Mouse (Mus musculus): ENCODE measurements around the gene Vps37b.
A peak's percentile ranks its signal among the peaks of the same experiment; 100 is the strongest.

The Vps37b gene

DNA sequence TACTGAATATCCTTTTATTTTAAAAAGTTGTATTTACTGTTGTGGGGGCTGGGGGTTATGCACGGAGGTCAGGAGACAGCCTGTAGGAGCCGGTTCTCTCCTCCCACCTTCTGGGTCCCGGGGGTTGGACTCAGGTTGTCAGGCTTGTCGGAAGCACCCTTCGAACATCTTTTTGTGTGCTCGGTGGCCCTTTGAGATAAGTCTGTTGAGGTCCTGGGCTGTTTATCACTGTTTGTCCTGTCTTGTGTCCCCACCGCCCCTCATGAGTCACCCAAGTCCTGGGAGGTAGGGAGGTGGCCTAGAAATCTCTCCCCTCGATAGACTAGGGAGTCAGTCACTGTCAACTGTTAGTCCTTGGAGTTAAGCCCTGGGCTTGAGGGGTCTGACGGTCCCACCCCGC is 33.7 kb downstream of the Vps37b start:
- no peak for DNase-seq

DNA sequence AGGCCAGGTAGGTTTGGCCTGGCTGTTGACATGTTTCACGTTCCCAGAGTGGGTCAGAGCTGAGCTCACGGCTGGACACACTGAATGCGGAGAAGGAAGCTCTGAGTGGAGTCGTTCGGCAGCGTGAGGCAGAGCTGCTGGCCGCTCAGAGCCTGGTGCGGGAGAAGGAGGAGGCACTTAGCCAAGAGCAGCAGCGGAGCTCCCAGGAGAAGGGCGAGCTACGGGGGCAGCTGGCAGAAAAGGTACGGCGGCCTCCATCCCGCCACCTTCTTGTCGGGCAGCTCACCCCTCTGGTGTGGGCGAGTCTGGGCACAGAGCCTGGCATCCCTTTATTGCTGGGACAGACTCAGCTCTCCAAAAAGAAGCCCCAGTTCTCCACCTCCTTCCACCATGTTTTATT is 34.3 kb downstream of the Vps37b start:
- no peak for DNase-seq

DNA sequence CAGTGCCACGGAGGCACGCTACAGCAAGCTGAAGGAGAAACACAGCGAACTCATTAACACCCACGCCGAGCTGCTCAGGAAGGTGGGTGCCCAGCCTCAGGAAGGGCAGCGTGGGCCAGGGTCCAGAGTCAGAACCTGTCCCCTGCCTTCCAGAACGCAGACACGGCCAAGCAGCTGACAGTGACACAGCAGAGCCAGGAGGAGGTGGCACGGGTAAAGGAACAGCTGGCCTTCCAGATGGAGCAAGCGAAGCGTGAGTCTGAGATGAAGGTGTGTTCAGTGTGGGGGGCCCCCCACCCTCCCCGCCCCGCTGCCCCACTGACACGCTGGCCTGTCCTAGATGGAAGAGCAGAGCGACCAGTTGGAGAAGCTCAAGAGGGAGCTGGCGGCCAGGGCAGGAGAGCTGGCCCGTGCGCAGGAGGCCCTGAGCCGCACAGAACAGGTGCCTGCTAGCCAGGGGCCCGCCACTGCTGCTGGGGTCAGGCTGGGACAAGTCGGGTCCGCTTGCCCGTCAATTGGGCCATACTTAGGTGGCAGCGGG is 34.8 kb downstream of the Vps37b start:
- peak; percentile 56 for DNase-seq

DNA sequence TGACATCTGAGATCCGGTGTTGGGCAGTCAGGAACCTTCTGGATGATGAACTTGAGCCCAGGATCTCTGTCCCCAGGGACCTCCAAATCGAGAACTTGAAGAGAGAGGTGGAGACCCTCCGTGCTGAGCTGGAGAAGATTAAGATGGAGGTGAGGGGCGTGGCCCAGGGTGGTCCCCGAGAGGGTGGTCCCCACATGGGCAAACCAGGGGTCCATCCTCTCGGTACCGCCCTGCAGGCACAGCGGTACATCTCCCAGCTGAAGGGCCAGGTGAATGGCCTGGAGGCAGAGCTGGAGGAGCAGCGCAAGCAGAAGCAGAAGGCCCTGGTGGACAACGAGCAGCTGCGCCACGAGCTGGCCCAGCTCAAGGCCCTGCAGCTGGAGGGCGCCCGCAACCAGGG is 35.4 kb downstream of the Vps37b start:
- no peak for DNase-seq

DNA sequence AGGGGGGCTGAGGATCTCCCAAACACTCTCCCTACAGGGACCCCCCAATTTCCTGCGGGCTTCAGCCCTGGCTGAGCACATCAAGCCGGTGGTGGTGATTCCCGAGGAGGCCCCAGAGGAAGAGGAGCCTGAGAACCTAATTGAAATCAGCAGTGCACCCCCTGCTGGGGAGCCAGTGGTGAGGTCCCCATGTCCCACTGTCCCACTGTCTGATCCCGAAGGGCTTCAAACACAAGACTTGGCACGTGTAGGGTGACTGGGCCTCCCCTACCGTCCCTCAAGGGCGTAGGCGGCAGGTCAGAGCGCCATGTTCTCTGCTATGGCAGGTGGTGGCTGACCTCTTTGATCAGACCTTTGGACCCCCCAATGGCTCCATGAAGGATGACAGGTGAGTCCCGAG is 35.9 kb downstream of the Vps37b start:
- DNase-seq: no peak

DNA sequence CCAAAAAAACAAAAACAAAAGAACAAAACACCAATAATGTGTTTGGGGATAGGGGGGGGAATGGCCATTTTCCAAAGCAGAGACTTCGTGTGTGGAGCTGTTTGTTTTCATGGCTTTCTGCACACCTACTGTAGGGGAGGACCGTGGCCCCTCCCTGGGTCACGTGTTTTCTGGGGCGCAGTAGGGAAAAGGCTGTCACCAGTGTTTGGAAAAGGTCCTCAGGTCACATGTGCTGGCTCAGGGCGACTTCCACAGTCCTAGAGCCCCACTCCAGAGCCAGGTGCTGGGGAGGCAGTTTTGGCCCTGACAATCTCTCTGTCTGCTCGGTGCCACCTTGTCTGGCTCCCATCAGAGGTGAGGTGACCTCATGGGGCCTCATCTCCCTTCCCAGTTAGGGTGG is 36.7 kb downstream of the Vps37b start:
- DNase-seq: no peak

DNA sequence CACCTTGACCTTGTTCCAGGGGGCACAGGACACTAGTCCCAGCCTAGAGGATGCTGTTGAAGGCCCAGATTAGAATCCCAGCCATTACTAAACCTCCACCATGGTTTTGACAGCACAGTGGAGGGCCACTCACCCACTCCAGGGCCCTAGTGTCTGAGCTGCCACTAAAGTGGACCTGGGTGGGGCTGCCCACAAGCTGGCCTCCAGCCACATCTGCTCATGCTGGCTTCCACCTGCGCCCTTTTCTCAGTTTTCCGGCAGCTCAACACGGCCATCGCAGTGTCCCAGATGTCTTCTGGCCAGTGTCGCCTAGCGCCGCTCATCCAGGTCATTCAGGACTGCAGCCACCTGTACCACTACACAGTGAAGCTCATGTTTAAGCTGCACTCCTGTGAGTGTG is 37.6 kb downstream of the Vps37b start:
- DNase-seq: no peak

DNA sequence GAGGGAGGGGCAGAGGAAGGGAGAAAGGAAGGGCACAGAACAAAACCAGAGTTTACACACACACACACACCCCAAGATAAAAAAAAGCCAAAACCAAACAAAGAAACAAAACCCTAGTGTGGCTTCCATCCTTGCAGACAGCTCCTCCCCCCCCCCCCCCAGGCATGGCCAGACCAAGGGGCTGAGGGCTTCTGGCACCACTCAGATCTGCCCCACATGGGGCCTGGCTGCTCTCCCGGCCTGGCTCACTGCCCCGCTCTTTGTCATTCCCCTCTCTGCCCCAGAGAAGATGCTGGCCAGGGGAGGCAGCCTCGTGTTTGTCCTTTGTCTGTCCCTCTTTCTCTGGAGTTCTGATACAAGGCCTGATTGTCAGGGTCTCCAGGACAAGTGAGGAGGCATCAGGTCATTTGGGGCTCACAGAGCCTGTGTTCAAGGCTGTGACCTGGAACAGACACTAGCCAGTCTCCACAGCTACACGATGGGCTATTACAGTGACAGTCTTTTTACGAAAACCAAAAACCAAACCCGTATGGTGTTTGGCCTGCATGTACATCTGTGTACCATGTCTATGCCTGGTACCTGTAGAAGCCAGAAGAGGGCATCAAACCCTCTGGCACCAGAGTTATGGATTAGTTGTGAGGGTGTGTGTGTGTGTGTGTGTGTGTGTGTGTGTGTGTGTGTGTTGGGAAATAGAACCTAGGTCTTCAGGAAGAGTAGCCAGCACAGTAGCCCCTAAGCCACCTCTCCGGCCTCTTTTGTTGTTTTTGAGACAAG is 38.6 kb downstream of the Vps37b start:
- DNase-seq: peak; percentile 65

DNA sequence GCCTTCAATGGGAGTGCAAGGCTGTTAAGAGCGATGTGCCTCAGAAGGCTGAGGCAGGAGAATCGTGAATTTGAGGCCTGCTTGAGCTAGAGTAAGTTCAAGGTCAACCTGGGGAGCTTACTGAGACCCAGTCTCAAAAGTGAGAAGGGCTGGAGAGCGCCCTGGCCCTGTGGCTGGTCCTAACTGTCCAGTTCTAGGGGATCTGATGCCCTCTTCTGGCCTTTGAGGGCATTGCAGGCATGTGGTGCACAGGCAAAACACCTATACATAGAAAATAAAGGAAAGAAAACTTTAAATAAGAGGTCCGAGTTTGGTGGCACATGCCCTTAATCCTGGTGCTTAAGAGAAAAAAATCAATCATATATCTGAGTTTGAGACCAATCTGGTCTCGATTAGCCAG is 39.3 kb downstream of the Vps37b start:
- peak; percentile 82 for DNase-seq

DNA sequence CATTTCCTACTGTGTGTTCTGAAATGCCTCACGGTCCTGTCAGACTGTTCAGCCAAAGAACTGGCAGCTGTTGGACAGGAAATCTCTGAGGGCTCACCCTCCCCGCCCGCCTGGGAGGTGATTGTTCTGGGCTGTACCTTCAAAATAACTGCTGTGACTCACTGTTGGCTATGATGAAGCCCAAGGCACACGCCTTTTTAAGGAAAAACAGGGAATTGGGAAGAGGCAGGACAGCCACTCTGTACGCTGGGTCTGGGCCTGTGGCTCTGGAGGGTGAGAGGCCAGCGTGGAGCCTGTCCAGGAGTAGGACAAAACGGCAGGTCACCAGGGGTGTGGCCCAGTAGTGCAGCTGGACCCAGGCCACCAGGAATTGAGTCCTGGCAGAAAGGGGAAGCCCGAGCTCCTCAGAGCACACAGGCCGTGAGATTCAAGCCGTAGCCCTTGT is 39.9 kb downstream of the Vps37b start:
- no peak for DNase-seq

DNA sequence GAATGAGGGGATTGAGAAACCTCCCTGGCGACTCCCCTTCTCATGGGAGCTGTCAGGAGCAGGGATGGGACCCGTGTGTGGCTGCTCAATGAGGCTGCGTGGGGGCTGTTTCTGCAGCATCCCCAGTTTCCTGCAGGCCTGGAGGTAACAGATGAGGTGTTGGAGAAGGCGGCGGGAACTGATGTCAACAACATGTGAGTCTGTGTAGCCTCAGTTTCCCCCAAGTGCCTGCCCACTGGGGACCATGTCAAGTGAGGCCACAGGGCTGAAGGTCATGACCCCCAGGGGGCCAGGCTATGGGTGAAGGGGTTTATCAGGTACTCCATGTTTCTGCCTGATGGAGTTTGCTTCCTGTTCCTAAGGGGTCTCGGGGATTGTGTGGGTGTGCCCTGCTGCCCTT is 40.7 kb downstream of the Vps37b start:
- no peak for DNase-seq

DNA sequence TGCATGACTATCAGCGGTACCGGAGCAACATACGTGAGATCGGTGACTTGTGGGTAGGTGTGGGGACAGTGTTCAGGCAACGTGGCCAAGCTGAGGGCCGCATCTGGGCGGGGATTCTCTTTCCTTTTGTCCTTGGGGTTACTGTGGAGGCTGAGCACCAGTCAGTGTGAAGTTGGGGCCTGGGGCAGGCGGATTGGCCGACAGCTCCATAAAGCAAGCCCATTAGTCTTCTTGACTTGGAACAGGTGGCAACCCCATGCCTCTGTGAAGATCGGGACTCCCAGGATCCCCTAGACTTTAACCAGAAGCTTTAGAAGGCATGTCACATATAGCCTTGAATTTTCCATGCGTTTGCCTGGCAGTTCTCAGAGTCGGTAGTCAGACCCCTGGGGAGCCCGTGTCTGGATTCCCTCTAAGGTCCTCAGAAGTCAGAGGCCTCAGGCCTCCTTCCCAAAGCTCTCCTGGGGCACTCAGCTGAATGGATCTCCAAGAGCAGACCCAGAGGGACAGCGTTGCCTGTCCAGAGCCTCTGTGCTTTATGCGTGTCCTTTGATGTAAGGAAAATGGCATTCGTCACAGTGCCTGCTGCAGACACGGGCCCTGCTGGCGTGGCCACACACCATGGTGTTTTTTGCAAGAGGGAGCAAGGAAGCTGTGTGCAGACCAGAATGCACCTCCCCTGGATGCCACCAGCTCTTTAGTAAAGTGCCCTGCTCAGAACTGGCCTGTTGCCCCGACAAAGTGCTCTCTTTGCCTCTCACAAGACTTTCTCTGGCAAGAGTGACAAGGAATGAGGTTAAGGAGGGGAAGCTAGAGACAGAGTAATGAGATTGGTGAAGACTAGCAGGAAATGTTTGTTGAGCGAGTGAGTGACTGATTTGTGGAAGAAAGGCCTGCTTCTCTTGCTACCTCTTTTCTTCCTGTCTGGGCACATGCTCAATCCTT is 41.9 kb downstream of the Vps37b start:
- no peak for DNase-seq

DNA sequence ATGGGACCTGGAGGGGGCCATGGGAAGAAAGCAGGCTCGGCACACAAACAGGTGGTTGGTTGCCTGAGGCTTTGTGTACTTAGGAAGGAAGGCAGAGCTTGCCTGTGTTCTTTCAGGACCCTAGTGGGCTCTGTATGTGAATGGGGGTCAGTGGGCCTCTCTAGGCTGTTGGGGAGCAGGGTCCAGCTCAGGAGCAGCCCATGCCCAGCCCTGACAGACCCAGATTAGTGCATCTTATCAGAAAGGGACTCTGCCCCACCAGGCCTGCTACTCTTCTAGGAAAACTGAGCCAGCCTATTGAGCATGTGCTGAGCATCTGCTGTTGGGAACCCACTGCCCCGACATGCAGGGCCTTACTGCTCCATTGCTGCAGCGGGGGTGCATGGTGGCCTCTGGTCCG is 44.6 kb downstream of the Vps37b start:
- no peak for DNase-seq

DNA sequence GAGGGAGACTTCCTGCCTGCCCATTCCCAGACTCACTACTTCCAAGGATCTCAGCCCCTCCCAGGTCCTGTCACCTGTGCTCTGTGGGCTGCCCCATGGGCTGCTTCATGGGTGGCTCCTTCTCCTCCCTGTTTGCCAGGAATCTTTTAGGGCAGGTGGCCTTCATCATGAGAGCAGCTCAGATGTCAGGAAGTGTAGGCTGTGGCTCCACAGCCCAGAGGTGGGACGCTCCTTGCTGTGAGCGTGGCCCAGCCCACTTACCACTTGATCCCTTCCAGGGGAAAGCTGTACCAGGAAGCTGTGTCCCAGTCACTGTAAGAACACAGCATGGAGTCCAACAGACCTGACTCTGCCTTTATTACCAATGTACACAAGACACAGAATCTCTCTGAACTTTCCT is 45.1 kb downstream of the Vps37b start:
- DNase-seq: no peak

DNA sequence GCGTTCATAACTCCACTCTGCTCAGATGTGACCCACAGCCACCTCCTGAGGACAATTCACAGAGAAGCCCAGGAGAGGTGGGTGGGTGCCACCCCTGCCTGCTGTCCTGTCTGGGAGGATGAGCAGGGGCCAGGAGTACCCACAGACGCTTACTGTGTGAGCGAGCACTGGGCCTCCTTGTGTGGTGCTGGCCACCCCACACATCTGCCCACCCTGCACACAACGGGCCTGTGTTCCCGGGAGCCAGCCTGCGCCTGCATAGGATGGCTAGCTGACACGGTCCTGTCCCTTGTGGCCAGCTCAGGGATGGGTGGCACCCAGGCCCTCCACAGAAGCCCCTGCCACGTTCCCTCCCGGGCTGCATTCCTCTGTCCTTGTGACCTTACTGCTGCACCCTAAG is 46.6 kb downstream of the Vps37b start:
- DNase-seq: no peak

DNA sequence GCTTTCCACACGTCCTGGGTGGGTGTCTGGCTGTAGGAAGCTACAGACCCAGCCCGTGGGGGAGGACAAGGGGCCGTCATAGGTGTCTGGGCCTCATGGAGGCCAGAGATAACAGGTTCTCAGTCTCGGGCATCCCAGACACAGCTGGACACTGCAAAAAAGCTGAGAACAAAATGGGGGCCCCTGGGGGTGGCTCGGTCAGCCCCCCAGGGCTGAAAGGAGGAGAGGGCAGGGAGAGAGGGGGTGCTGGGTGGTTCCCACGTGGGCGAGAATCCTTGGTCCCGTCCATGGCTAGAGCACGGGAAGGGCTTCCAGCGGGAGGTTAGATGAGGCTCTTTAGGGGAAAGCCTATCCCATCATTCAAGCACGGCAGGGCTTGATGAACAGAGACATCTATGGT is 49.2 kb downstream of the Vps37b start:
- DNase-seq: no peak

DNA sequence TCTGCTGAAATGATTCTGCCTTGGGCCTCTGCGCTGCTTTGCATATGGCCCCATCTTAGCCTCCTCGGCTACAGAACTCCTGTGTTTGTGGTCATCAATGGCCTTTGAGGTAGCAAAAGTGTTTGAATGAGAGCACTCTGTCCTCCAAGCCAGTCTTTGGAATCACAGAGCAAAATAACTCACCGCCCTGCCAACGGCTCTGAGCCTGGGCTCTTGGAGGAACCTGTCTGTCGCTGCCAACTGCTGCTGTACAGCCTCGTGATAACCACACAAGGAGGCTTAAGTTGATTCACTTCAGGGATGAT is 50.9 kb downstream of the Vps37b start:
- no peak for DNase-seq

DNA sequence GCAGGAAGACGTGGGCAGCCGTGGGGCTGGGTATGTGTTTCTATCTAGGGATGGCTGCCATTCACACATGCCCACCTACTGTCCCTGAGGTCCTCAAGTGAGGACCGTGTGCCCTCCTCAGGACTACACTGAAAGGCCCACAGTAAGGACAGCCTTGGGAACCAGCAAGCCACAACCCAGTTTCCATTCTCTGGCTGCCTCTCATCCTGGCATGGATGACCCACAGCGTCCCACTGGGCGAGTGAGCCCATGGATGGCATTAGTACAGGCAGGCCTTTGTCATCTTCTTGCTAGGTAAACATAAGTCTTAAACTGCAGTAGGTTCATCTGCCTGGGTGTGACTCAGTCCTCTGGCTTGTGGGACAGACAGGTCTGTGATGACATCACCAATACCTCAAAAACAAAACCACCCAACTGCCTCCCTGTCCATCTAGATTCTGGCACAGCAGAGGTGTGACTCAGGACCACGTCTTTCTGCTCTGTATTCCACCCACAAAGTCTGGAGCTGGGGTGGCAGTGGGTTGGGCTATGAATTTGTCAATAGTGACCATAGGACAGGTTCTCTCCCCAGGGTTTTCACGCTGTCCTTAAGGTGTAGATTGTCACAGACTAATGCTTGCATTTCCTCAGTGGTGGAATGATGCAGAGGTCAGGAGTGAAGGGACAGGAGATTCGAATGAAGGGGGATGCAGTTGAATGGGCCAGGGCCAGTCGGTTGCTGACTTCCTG is 51.4 kb downstream of the Vps37b start:
- peak; percentile 6 for DNase-seq

DNA sequence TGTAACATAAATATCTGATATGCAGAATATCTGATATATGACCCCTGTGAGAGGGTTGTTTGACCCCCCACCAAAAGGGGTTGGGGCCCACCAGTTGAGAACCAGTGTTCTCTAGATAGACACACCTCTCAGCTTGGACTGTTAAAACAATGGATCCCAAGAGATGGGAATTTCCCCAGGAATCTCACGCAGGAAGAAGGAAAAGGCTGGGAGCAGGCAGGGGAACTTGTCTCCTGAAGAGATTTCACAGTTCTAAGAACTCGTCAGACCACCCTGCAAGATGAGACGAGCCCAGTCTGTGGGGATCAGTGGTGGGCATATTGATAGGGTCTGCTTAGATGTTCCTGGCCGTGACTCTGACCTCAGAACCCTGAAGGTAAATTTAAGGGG is 52.1 kb downstream of the Vps37b start:
- DNase-seq: no peak

DNA sequence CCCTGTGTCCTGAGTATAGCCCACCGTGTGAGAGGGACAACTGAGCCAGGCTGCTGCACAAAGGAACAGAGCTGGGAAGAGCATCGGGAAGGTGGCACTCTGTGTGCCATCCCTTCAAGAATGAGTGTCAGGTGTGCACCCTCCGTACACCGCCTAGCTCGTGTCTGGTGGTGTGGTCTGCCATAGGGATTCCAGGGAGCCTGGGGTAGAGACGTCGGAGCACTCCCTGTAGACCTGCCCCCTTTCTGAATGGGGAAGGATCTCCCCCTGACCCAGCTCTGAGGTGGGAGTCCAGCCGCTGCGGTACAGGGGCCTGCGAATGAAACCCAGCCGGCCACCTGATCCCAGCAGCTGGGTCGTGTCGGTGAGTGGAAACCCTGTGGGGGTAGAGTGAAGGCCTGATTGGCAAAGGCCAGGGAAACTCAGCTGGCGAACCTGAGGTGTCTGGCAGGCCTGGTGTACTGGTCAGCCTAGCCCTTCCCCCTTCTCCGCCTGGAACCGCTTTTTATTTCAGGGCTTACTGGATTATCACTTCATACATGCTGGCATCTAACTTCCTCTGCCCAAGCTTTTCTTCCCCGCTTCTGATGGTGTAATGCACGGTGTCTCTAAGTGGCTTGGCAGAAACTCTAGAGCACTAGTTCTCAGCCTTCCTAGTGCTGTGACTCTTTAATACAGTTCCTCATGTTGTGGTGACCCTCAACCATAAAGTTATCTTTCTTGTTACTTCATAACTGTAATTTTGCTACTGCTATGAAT is 52.7 kb downstream of the Vps37b start:
- DNase-seq: peak; percentile 10

DNA sequence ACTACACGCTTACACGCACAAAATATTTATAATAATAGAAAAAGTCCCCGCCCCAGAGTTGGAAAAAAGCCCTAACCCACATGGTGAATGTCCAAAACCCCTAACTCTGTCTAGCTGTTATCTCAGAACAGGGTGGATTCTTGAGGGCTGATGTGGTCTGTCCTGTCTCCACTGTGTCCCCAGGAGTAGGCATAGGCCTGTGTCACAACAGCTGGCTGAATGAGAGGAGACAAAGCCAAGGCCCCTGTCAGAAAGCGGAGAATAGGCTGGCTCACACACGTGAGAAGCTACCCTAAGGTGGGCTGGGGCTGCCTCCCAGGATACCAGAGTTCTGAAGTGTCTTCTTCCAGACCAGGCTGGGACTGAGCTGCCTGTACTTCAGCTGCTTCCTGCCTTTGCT is 53.9 kb downstream of the Vps37b start:
- no peak for DNase-seq

DNA sequence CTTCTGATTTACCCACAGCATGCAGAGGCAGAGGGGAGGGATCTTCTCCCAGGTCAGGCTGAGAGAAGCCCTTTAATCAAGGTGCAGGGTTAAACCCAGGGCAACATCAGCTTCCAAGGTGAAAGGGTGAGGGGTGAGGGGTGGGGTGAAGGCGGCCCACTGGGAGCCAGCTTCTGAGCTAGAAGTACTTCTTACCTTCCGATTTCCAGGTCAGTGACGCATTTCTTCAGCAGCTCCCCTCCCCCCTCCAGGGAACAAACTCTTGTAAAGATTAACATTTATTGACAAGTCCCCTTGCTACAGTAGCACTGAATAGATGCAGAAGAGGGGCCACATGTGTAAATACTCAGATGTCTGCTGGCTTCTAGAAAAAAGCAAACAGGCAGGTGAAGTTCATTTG is 54.8 kb downstream of the Vps37b start:
- DNase-seq: no peak
